Mouse (Mus musculus) MEL (cell line): ENCODE results near the gene Hk2. TPM values are rescaled to one million over a fixed set of nuclear protein-coding genes. Genes with fewer than 3 reads are reported as not detected.

ENCODE experiments used
- DNase-seq: peaks from one replicate; pipeline ENCODE4 v3.0.0; 2011; ENCODE audit warnings: low read depth, low spot score
- H3K27ac ChIP-seq: 2 replicates; pipeline ENCODE4 v1.5.1; 2012; ENCODE audit warnings: low read depth, mild to moderate bottlenecking, control low read depth, low read length, moderate library complexity; ENCODE audit not compliant: control insufficient read depth
- H3K27me3 ChIP-seq, 2 experiments: fragments of 150-350 bp in 1 of 2; sonication (generic) in 1 of 2; 2 replicates each; pipeline ENCODE4 v1.6.1; 2012; ENCODE audit warnings: low read length in 2 of 2, mild to moderate bottlenecking in 2 of 2, improper control_type of control experiment in 1 of 2, moderate library complexity in 1 of 2; ENCODE audit not compliant: insufficient read depth in 2 of 2, control insufficient read depth in 1 of 2
- H3K36me3 ChIP-seq, 2 experiments: 2 replicates each; pipeline ENCODE4 v1.6.1; 2012 to 2014; ENCODE audit warnings: low read length in 2 of 2, improper control_type of control experiment in 1 of 2, inconsistent platforms in 1 of 2, mild to moderate bottlenecking in 1 of 2; ENCODE audit not compliant: insufficient read depth in 2 of 2, control insufficient read depth in 1 of 2
- H3K4me1 ChIP-seq, 2 experiments: fragments of 150-350 bp in 1 of 2; sonication (generic) in 1 of 2; 2 replicates each; pipeline ENCODE4 v1.6.1; 2012; ENCODE audit warnings: low read length in 2 of 2, improper control_type of control experiment in 1 of 2, mild to moderate bottlenecking in 1 of 2; ENCODE audit not compliant: insufficient read depth in 2 of 2, control insufficient read depth in 1 of 2
- H3K4me3 ChIP-seq, 2 experiments: fragments of 150-350 bp in 1 of 2; sonication (generic) in 1 of 2; 2 replicates each; pipeline ENCODE4 v1.5.1; 2012; ENCODE audit warnings: low read depth in 2 of 2, low read length in 2 of 2, mild to moderate bottlenecking in 2 of 2, moderate library complexity in 2 of 2, control low read depth in 1 of 2, improper control_type of control experiment in 1 of 2; ENCODE audit not compliant: control insufficient read depth in 1 of 2, insufficient read depth in 1 of 2
- H3K79me2 ChIP-seq: 2 replicates; pipeline ENCODE4 v1.6.1; 2012; ENCODE audit warnings: mild to moderate bottlenecking, low read length, moderate library complexity; ENCODE audit not compliant: control insufficient read depth, poor library complexity, insufficient read depth
- H3K9ac ChIP-seq: 2 replicates; pipeline ENCODE4 v1.6.1; 2012; ENCODE audit warnings: low read depth, mild to moderate bottlenecking, control low read depth, low read length, moderate library complexity; ENCODE audit not compliant: control insufficient read depth, poor library complexity, severe bottlenecking
- H3K9me3 ChIP-seq: fragments of 150-350 bp; sonication (generic); replicated peaks from 2 replicates; pipeline ENCODE4 v1.6.1; 2012; ENCODE audit warnings: mild to moderate bottlenecking, low read length, improper control_type of control experiment, moderate library complexity; ENCODE audit not compliant: insufficient read depth
- CTCF ChIP-seq, 3 experiments: IDR thresholded peaks in 2 of 3; conservative IDR thresholded peaks in 1 of 3; 2 replicates each; pipeline ENCODE4 v1.5.1; 2011 to 2012; ENCODE audit warnings: low read length in 3 of 3, low read depth in 2 of 3, mild to moderate bottlenecking in 2 of 3, improper control_type of control experiment in 1 of 3, inconsistent platforms in 1 of 3, mixed read lengths in 1 of 3, moderate library complexity in 1 of 3; ENCODE audit not compliant: control insufficient read depth in 1 of 3, insufficient read depth in 1 of 3, poor library complexity in 1 of 3, severe bottlenecking in 1 of 3
- E2F4 ChIP-seq: IDR thresholded peaks from 2 replicates; pipeline ENCODE4 v1.6.1; 2011; ENCODE audit warnings: low read depth, low read length, improper control_type of control experiment, borderline replicate concordance
- ELF1 ChIP-seq: IDR thresholded peaks from 2 replicates; pipeline ENCODE4 v1.6.1; 2014; ENCODE audit warnings: low read depth, mild to moderate bottlenecking, inconsistent platforms, low read length, improper control_type of control experiment, moderate library complexity
- EP300 ChIP-seq, 2 experiments: IDR thresholded peaks; 2 replicates each; pipeline ENCODE4 v1.6.1; 2011; ENCODE audit warnings: improper control_type of control experiment in 2 of 2, low read length in 2 of 2, low read depth in 1 of 2, mild to moderate bottlenecking in 1 of 2
- GATA1 ChIP-seq: IDR thresholded peaks from 2 replicates; pipeline ENCODE4 v1.6.1; 2011; ENCODE audit warnings: low read depth, low read length, improper control_type of control experiment
- KAT2A ChIP-seq: conservative IDR thresholded peaks from 2 replicates; pipeline ENCODE4 v1.6.1; 2012; ENCODE audit warnings: low read depth, low read length, improper control_type of control experiment, inconsistent platforms
- MAX ChIP-seq: IDR thresholded peaks from 2 replicates; pipeline ENCODE4 v1.6.1; 2011; ENCODE audit warnings: low read length, improper control_type of control experiment
- MAZ ChIP-seq: IDR thresholded peaks from 2 replicates; pipeline ENCODE4 v1.6.1; 2012; ENCODE audit warnings: low read depth, mild to moderate bottlenecking, inconsistent platforms, low read length, improper control_type of control experiment
- MEF2A ChIP-seq: IDR thresholded peaks from 2 replicates; pipeline ENCODE4 v1.6.1; 2014; ENCODE audit warnings: low read depth, mild to moderate bottlenecking, inconsistent platforms, low read length, improper control_type of control experiment; ENCODE audit not compliant: poor library complexity, insufficient replicate concordance, severe bottlenecking; ENCODE audit errors: extremely low read depth
- MYC ChIP-seq: IDR thresholded peaks from 2 replicates; pipeline ENCODE4 v1.6.1; 2011; ENCODE audit warnings: low read depth, mild to moderate bottlenecking, low read length, improper control_type of control experiment, moderate library complexity
- NRF1 ChIP-seq: IDR thresholded peaks from 2 replicates; pipeline ENCODE4 v1.6.1; 2014; ENCODE audit warnings: low read depth, mild to moderate bottlenecking, inconsistent platforms, low read length, improper control_type of control experiment, moderate library complexity; ENCODE audit not compliant: poor library complexity, insufficient read depth, severe bottlenecking
- RAD21 ChIP-seq: IDR thresholded peaks from 2 replicates; pipeline ENCODE4 v1.6.1; 2011; ENCODE audit warnings: mild to moderate bottlenecking, low read depth, low read length, improper control_type of control experiment
- SMC3 ChIP-seq: IDR thresholded peaks from 2 replicates; pipeline ENCODE4 v1.6.1; 2011; ENCODE audit warnings: low read depth, low read length, improper control_type of control experiment
- TAL1 ChIP-seq: IDR thresholded peaks from 2 replicates; pipeline ENCODE4 v1.6.1; 2012; ENCODE audit warnings: mild to moderate bottlenecking, inconsistent platforms, low read length, moderate library complexity, mixed read lengths
- USF2 ChIP-seq, 2 experiments: IDR thresholded peaks; 2 replicates each; pipeline ENCODE4 v1.6.1; 2011 to 2012; ENCODE audit warnings: improper control_type of control experiment in 2 of 2, low read length in 2 of 2, borderline replicate concordance in 1 of 2, inconsistent platforms in 1 of 2, low read depth in 1 of 2, mild to moderate bottlenecking in 1 of 2; ENCODE audit not compliant: insufficient read depth in 1 of 2
- ZNF384 ChIP-seq: IDR thresholded peaks from 2 replicates; pipeline ENCODE4 v1.6.1; 2012; ENCODE audit warnings: low read depth, mild to moderate bottlenecking, inconsistent platforms, low read length, improper control_type of control experiment
- polyA plus RNA-seq, 2 experiments: library from polyadenylated mRNA; stranded (reverse) in 1 of 2; unstranded in 1 of 2; fragments of >175 nt in 1 of 2; fragments of >200 nt in 1 of 2; gene quantifications; 2 replicates each; pipeline versions ENCODE4 v1.2.1 to v1.2.4; 2012; ENCODE audit warnings: low replicate concordance in 2 of 2, low read depth in 1 of 2; ENCODE audit not compliant: insufficient read length in 2 of 2, insufficient read depth in 1 of 2, missing spikeins in 1 of 2
- total RNA-seq: library from RNA; depleted of rRNA; stranded (reverse); fragments of 300-350 nt; gene quantifications from 2 replicates; pipeline ENCODE4 v1.2.3, GENCODE M21; 2012

The Hk2 gene
- total and polyA plus RNA-seq, 3 experiments: 44.2 to 51.6 TPM; not detected in 1

DNA sequence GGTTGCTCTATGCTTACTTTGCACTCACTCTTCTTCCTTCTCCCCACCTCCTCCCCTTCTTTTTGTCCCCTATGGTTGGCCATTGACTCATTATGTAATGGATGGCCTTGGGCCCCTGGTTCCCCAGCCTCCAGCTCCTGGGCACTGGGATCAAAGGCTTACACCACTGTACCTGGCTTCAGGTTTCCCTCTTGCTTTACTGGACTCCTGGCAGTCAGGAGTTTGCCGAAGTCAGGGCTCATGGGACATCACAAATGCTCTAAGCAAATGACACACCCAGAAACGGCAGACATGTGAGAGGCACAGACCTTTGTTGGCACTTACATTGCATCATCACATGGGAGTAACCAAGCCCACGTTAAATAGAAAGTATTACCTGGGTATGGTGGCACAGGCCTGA lies 31.6 kb upstream of the Hk2 start:
- Histone ChIP-seq H3K36me3 (no peaks in the 10 kb centered on the region), H3K4me1 (peaks cover 0 to 5% of the 10 kb centered on the region in 2 experiments; a peak in 2 of 4 replicates), H3K27ac (no peak overlapping the region), H3K4me3 (no peak overlapping the region), H3K79me2 (no peaks in the 10 kb centered on the region), H3K9ac (no peak overlapping the region), H3K27me3 (no peaks in the 10 kb centered on the region), H3K9me3 (no peaks in the 10 kb centered on the region)
- TF ChIP-seq KAT2A (no peak), MAX (no peak), E2F4 (no peak), MAZ (no peak), ZNF384 (no peak), USF2 (IDR thresholded peaks at IDR 0.05; ENCODE audit: borderline replicate concordance in 1 of 2, insufficient read depth in 1 of 2, low read depth in 1 of 2, low read length in 2 of 2) (no peak), SMC3 (no peak), ELF1 (no peak), TAL1 (no peak), GATA1 (no peak), RAD21 (no peak), MEF2A (no peak), MYC (no peak), EP300 (IDR thresholded peaks at IDR 0.05; ENCODE audit: low read depth in 1 of 2, low read length in 2 of 2) (no peak), CTCF (IDR thresholded peaks at IDR 0.05 in 2 of 3, conservative IDR thresholded peaks at IDR 0.05 in 1 of 3; ENCODE audit: control insufficient read depth in 1 of 3, insufficient read depth in 1 of 3, low read depth in 2 of 3, low read length in 3 of 3, poor library complexity in 1 of 3, severe bottlenecking in 1 of 3) (no peak)
- DNase-seq: no peak

- Histone ChIP-seq H3K79me2 (no peaks in the 10 kb centered on the region), H3K36me3 (no peaks in the 10 kb centered on the region), H3K4me1 (peaks cover 0 to 5% of the 10 kb centered on the region in 2 experiments; a peak in 2 of 4 replicates), H3K9ac (no peak overlapping the region), H3K4me3 (no peak overlapping the region), H3K27ac (no peak overlapping the region), H3K9me3 (no peaks in the 10 kb centered on the region), H3K27me3 (no peaks in the 10 kb centered on the region)
- TF ChIP-seq RAD21 (no peak), NRF1 (no peak), E2F4 (no peak), GATA1 (no peak)
- no peak for DNase-seq
These were observed 30.7 kb upstream of the Hk2 start for GRCm38 (mm10) chr6:82804984-82805383.
